Mouse (Mus musculus) thymus, postnatal 10 days (tissue): ENCODE measurements around the gene Kctd15.

Source experiments
- DNase-seq, 2 experiments: peaks; one replicate each; pipeline ENCODE4 v3.0.0; 2021; ENCODE audit warnings: low spot score in 2 of 2

Kctd15 gene

GRCm38 (mm10) chr7:34667874-34668273 lies 11.3 kb upstream of the Kctd15 start:
- no peak for DNase-seq

GRCm38 (mm10) chr7:34663145-34663544 lies 6.6 kb upstream of the Kctd15 start:
- DNase-seq: no peak

- no peak for DNase-seq
Observed at GRCm38 (mm10) chr7:34662227-34662626, 5.7 kb upstream of the Kctd15 start.

DNA sequence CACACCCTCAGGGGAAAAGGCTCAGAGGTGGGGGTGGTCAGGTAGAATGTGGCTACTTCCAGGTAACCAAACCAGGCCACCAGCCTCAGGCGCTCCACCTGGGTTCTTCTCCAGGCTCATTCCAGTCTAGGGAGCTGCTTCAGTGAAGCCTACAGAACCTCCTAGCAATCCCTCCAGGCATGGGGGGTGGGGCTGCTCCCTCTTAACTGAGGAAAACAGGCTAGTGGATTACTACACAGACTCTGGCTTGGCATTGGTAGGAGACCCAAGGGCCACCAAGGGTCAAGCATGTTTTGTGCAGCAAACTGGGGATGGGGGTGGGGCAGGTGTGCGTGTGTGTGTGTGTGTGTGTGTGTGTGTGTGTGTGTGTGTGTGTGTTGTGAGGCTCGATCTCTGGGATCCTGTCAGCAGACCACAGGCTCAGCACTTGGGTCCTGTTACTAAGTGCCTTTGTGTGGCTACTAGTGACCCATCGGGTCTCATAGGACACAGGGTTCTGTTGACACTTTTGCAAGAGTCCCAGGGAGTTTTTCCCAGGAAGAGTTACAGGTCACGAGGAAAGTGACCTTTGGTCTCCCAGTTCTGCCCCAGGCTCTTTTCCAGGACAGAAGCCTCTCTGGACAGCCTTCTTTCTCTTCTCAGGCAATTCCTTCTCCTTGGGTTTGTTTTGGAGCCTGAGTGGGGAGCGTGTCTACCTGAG lies 3.0 kb upstream of the Kctd15 start:
- no peak for DNase-seq

GRCm38 (mm10) chr7:34655086-34655839 lies 1.3 kb downstream of the Kctd15 start:
- peak; percentile 17 to 66 for DNase-seq

- no peak for DNase-seq
Observed at GRCm38 (mm10) chr7:34654441-34655085, 2.0 kb downstream of the Kctd15 start.

DNA sequence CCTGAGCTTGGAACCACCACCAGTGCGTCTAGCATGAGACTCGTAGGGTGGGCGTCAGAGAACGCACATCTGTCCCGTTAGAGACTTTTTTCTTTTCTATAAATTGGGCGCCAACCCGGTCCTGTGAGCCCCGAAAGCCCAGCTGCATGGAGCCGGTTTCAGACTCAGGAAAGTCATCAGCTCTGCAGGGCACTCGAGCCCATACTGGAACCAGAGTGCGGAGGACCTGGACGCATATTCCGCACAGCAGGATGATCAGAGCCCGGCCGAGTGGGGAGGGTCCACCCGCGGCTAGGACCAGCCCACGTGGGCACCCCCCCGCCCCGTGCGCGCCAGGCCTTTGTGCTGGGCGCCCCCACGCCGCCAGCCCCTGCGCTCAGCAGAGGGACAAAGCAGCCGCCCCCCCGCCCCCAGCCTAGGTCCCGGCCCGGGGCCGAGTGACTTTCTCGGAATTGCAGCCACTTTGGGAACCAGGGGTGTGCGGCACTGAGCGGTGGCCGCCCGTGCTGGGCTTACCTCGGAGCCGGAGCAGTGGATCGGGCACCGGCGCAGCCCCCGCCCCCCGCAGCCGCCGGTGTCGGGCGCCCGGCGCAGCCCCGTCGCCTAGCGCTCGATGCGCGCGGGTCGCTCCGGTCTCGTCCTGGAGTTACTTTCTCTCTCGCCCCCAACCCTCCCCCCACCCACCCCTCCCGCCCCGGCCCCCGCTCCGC lies 2.6 kb downstream of the Kctd15 start:
- DNase-seq: no peak

DNA sequence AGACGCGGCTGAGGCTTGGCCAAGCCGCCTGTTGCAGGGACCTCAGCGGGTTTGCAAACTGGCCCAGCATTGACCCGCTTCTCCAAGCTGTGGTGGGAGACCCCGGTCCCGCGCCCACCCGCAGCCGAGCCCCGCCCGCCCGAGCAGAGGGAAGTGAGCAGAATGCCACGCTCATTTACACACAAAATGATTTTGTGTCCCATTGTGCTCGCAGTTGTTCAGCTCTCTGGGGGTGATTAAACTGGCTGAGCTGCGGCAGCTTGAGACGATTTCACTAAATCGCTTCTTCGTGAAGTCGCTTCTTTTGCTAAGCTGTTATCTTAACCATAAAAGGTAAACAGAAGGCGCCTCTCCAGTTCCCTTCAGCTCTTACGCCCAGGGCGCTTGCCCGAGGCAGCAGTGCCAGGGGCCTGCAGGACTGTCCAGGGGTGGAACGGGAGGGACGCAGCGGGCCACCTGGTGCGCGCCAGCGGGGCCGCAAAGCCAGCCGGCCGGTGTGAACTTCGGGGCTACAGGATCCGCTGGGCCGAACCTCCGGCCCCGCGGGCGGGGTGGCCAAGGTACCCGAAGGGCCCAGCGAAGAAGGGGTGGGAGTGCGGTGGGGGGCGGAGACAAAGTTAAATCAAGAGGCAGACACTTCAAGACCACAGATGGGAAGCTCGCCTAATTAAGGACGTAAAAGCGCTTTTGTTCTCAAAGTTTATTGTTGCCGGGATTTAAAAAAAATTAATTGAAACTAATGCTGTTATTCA lies 3.6 kb downstream of the Kctd15 start:
- DNase-seq: no peak

GRCm38 (mm10) chr7:34651381-34651780 lies 5.2 kb downstream of the Kctd15 start:
- no peak for DNase-seq

GRCm38 (mm10) chr7:34647052-34647451 lies 9.5 kb downstream of the Kctd15 start:
- no peak for DNase-seq

DNA sequence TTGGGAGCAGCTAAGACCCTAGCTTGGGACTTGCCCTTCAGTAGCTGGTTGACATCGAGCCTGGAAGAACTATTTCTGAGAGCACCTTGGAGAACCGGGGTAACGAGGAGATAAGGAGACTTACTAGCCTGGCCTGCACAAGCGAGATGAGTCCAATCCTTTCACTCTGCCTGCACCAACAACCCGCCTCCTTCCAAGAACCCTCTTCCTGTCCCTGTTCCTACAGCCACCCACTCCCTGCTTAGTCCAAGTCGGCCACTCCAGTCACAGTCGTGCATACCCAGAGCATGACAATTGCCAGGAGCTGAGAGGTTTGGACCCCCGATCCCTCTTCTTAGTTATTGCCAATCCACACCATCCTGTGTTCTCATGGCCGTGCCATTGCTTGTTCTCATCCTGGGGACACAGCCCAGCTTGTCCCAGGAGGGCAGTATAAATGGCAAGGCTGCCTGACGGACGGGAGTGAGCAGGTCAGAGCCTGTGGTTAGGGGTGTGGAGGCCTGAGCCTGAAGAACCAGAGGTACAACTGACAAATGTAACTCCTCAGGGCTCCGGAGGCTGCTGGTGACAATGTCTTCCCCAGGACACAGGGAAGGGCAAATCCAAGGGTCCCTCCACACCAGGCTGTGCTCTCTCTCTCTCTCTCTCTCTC lies 10.3 kb downstream of the Kctd15 start:
- DNase-seq: no peak

DNA sequence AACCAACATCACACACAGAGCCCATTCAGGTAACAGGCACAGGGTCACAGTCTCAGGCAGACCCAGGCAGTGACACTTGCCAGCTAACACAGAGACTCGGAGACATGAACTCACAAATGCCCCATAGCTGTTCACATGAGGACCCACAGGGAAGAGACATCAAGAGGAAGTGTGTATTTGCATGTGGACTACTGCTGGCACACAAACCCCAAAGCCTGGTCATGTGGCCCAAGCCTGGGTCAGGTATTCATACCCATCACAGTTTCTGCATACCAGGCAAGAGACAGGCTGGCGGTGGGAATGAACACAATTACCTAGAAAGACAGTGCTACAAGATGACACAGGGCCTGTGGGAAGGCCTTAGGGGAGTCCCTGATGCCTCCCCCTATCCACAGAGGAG lies 10.9 kb downstream of the Kctd15 start:
- no peak for DNase-seq

DNA sequence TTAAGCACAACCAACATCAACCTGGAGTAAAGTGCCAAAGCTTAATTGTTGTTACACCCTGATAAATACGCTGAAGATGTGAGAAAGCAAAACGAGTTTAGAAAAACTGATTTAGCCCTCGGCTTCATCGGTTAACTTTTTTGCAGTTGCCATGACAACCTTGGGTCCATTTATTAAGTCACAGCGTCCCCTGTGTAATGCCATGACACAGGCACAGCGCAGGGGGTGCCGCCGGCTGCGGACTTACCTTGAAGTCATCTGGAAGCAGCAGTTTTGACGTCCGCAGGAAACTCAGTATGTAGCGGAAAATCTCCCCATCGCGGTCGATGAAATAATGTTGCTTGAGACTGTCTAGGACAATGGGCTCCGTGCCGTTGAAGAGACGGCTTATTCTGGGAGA lies 11.9 kb downstream of the Kctd15 start:
- no peak for DNase-seq

DNA sequence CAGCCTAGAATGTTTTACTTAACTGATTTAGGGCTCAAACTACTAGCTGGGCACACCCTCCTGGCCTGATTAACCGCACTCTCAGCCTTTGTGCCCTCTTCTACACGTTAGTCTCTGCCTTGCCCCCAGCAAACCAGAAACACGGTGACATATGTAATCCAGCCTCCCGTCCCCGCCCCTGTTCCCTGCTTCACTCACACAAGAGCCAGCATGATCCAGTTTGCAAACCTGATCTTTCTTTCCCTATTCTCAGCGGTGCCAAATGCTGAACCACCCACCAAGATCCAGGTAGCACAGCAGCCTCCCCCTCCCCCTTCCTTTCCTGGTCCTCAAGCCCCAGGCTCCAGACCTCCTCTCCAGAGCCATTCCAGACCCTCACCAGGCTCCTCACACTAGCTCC lies 13.2 kb downstream of the Kctd15 start:
- DNase-seq: no peak

GRCm38 (mm10) chr7:34641968-34642367 lies 14.6 kb downstream of the Kctd15 start:
- DNase-seq: no peak

- no peak for DNase-seq
Observed at GRCm38 (mm10) chr7:34639798-34640197, 16.7 kb downstream of the Kctd15 start.

- DNase-seq: no peak
Observed at GRCm38 (mm10) chr7:34636661-34637060, 19.9 kb downstream of the Kctd15 start.

GRCm38 (mm10) chr7:34632966-34633742 lies 23.4 kb downstream of the Kctd15 start:
- DNase-seq: no peak

DNA sequence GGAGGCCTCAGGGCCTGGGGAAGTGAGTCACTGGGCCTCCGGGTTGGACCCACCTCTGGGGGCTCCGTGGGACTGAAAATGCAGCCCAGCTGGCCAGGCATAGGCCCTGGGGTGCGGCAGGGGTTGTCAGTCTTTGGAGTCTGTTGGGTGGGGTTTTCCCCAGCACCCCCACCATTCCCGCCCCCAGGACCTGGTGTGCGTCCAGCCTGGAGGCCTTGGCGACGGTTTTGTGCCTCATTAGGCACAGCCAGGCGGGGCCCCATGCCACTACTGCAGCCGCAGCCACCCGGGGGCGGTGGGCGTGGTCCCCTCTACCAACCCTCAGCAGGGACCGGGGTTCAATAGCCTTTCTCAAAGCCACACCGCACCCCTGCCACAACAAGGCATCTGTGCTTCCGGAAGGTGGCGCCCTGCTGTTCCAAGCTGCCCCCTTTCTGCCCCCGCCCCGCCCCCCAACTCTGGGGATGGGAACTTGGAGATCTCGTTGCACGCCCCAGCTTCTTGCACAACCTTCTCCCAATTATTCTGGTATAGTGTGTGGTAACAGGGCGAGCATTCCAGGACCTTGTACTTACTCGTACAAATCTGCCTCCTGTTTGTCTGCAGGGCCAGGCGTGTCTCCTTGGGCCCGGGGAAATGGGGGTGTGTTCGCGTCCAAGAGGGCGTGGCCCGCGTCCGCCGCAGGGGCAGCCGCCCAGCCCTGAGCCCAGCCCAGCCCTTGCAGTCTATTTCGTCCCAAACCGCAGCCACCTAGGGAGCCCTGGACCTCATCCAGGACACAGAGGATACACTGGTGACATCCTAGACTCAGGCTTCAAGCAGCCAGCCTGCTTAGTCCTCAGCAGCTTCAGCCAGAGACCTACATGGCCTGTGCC lies 26.1 kb downstream of the Kctd15 start:
- DNase-seq: peak; percentile 14 to 32
